Mouse (Mus musculus): ENCODE measurements at regions not wholly inside any gene's neighbourhood (a gene's known extent, or its start where the extent isn't known, plus 50 kb on each side); places are given as distances from the start of the nearest gene placed in this dataset.

DNA sequence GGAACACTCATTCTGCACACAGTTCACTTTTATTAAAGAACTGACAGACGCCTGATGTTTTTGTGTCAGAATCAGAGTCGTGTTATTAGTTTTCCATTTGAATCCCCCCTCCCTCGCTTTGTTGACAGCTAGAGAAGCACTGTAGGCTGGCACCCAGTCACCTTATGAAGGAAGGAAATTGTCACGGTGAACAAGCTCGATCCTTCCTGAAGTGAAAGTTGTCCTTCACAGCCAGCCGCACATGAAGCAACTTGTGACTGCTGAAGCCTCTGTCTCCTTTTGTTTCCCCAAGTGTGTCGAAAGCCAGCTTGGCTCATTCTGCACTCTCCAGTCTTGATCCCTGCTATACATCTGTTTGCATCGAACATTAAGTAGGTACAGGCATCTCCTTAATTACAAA lies 364.6 kb upstream of the Ubash3b start:
- H3K9ac ChIP-seq: no peak overlapping the region
- no peak overlapping the region for H3K4me2 ChIP-seq
- H3K9me3 ChIP-seq: no peaks in the 10 kb centered on the region
- no peak overlapping the region for H3K27ac ChIP-seq
- ATAC-seq (ENCODE audit: insufficient read depth, low FRiP score, low read depth): no peak
- no peaks in the 10 kb centered on the region for H3K27me3 ChIP-seq (replicated peaks)
- H3K36me3 ChIP-seq: no peaks in the 10 kb centered on the region
- WGBS: 56% methylated on average over 8 of the region's 8 CpGs
- H3K4me3 ChIP-seq (replicated peaks): no peak overlapping the region
- peaks cover 12% of the 10 kb centered on the region for H3K4me1 ChIP-seq

DNA sequence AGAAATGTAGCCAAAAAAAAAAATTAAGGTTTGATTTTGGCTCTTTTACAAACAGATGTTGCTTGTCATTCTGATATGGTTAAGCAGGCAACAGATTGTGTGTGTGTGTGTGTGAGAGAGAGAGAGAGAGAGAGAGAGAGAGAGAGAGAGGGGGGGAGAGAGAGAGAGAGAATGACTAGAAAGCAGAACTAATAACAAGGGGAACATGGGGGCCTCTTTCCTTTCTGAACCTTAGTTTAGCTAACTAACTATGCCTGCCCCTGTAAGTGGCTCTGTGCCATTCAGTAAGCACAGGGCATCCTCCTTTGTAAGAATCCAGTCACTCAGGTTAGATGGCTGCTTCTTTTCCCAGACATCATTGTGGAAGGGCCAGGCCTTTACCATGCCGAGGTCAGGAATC lies 364.0 kb upstream of the Ubash3b start:
- ATAC-seq (ENCODE audit: insufficient read depth, low FRiP score, low read depth): no peak
- no peak overlapping the region for H3K4me3 ChIP-seq (replicated peaks)
- peak overlapping the region; percentile 77 for H3K27ac ChIP-seq
- H3K27me3 ChIP-seq (replicated peaks): no peaks in the 10 kb centered on the region
- WGBS: 40% methylated on average over 1 of the region's 1 CpGs
- H3K9me3 ChIP-seq: no peaks in the 10 kb centered on the region
- no peak overlapping the region for H3K9ac ChIP-seq
- H3K36me3 ChIP-seq: no peaks in the 10 kb centered on the region
- H3K4me2 ChIP-seq: no peak overlapping the region
- H3K4me1 ChIP-seq: peaks cover 12% of the 10 kb centered on the region

DNA sequence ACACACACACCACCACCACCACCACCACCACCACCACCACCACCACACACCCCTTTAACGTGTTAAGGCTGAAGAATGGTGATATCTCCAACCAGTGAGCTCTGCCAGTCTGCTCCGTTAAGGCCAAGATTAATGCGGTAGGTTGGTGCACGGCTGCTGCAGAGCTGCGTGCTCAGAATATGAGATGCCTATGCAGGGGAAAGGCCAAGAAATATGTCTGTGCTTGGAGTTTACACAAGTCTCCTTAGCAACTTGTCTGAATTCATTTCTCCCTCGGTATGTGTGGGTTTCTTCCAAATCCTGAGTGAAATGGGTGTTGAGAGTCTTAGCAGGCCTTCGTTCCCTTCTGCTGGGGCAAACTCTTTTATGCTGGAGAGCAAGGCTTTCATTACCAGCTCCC lies 363.1 kb upstream of the Ubash3b start:
- Histone ChIP-seq H3K27me3 (replicated peaks) (no peaks in the 10 kb centered on the region), H3K9me3 (no peaks in the 10 kb centered on the region), H3K27ac (peak overlapping the region; percentile 77), H3K4me2 (no peak overlapping the region), H3K4me1 (peaks cover 12% of the 10 kb centered on the region), H3K9ac (no peak overlapping the region), H3K36me3 (no peaks in the 10 kb centered on the region), H3K4me3 (replicated peaks) (no peak overlapping the region)
- WGBS: 39% methylated on average over 7 of the region's 7 CpGs
- no peak for ATAC-seq (ENCODE audit: insufficient read depth, low FRiP score, low read depth)

DNA sequence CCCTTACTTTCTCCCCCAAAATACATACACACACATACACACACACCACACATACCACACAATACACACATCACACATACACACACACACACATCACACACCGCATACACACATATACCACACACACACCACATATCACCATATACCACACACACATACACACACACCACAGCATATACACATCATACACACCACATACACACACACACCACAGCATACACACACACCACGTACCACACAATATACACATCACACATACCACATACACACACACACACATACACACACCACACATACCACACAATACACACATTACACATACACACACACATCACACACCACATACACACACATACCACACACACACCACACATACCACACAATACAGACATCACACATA lies 362.5 kb upstream of the Ubash3b start:
- Histone ChIP-seq H3K36me3 (no peaks in the 10 kb centered on the region), H3K4me2 (no peak overlapping the region), H3K4me3 (replicated peaks) (no peak overlapping the region), H3K27ac (no peak overlapping the region), H3K9me3 (no peaks in the 10 kb centered on the region), H3K27me3 (replicated peaks) (no peaks in the 10 kb centered on the region), H3K4me1 (peaks cover 12% of the 10 kb centered on the region), H3K9ac (no peak overlapping the region)
- 91% methylated on average over 2 of the region's 2 CpGs for WGBS
- ATAC-seq (ENCODE audit: insufficient read depth, low FRiP score, low read depth): no peak

DNA sequence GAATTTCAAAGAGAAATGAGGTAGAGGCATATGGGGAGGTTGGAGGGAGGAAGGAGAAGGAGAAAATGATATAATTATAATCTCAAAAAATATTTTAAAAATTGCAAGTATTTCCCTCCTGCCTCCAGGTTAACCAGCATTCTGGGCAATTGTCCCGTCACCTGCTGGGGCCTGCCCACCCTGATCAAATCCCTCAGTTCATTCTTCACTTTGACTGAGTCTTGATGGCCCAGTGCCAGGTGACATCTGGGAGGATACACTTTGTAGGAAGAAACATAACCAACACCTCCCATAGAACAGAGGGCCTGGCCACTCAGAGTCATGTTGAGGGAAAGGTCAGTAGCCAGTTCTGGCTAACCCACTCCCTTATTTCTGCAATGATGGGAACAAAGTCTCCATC lies 360.8 kb upstream of the Ubash3b start:
- no peak for ATAC-seq (ENCODE audit: insufficient read depth, low FRiP score, low read depth)
- Histone ChIP-seq H3K27me3 (replicated peaks) (no peaks in the 10 kb centered on the region), H3K4me1 (peaks cover 12% of the 10 kb centered on the region), H3K9ac (no peak overlapping the region), H3K4me3 (replicated peaks) (no peak overlapping the region), H3K9me3 (no peaks in the 10 kb centered on the region), H3K36me3 (no peaks in the 10 kb centered on the region), H3K4me2 (no peak overlapping the region), H3K27ac (no peak overlapping the region)
- WGBS: 58% methylated on average over 1 of the region's 1 CpGs

DNA sequence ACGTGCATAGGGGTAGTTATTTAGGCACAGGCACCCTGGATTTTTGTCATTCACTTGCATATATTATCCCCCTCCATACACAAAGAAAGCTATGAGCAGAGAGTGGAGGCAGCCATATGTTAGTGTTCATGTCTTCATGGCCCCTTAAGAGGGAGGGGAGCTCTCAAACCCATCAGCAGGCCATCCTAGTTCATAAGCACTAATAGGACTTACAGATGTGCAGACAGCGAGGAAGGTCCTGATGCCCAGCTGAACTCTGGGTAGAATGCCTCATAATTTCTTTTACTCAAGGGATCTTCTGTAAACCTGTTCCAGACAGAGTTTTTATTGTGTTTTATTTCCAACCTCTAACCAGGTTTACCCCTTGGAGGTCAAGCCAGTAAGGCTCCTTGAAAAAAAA lies 356.3 kb upstream of the Ubash3b start:
- no peak for ATAC-seq (ENCODE audit: insufficient read depth, low FRiP score, low read depth)
- Histone ChIP-seq H3K4me2 (no peak overlapping the region), H3K36me3 (no peaks in the 10 kb centered on the region), H3K4me1 (no peaks in the 10 kb centered on the region), H3K9me3 (no peaks in the 10 kb centered on the region), H3K9ac (no peak overlapping the region), H3K4me3 (replicated peaks) (no peak overlapping the region), H3K27ac (no peak overlapping the region), H3K27me3 (replicated peaks) (no peaks in the 10 kb centered on the region)
- WGBS: 80% methylated on average over 2 of the region's 2 CpGs

DNA sequence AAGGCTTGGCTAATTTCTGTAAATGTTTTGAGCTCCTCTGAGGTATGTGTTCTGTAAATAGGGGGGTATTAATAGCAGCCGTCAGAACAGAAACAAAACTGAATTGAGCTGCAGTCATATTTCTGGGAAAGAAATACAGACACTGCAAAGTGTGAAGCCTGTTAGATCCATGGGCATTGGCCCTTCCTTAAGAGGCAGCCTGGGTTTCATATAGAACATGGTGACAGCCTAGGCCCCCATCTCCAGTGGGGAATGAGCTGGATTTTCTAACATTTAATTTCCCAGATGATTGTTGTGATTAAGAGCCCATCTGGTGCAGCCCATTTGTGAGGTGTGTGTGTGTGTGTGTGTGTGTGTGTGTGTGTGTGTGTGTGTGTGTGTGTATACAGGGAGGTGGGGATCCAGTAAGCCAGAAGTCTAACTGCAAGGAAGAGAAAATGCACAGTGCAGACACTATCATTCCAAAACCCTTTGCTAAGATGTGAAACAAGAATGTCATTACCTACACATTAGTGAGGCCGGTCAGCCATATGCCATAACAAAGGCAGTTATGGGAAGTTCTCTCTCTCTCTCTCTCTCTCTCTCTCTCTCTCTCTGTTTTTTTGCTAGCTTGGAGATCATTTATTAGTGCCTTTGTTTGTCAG lies 355.7 kb upstream of the Ubash3b start:
- Histone ChIP-seq H3K4me1 (no peaks in the 10 kb centered on the region), H3K27me3 (replicated peaks) (no peaks in the 10 kb centered on the region), H3K36me3 (no peaks in the 10 kb centered on the region), H3K4me3 (replicated peaks) (no peak overlapping the region), H3K9me3 (no peaks in the 10 kb centered on the region), H3K4me2 (no peak overlapping the region), H3K9ac (no peak overlapping the region), H3K27ac (0 out of 2 replicates have a peak overlapping the region, but pooled peaks have one; percentile 11)
- no peak for ATAC-seq (ENCODE audit: insufficient read depth, low FRiP score, low read depth)
- 31% methylated on average over 2 of the region's 2 CpGs for WGBS

DNA sequence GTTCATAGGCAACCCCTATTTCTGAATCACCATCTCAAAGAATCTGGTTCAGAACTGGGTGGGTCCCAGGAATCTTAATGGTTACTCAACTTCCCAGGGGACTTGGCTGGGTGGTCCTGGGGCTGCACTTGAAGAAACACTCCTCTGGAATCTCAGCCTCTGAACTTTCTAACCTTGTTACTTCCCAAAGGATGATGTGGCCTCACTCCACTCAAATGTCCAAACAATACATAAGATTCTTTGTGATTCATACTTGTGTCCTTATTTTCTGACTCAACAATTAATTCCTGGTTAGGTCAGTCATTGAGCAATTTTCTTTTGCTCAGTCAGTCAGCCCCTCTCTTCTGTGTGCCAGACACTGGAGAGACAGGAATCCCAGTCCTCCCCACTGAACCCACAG lies 353.7 kb upstream of the Ubash3b start:
- Histone ChIP-seq H3K36me3 (no peaks in the 10 kb centered on the region), H3K9ac (no peak overlapping the region), H3K27ac (no peak overlapping the region), H3K4me1 (no peaks in the 10 kb centered on the region), H3K27me3 (replicated peaks) (no peaks in the 10 kb centered on the region), H3K9me3 (no peaks in the 10 kb centered on the region), H3K4me3 (replicated peaks) (no peak overlapping the region), H3K4me2 (no peak overlapping the region)
- ATAC-seq (ENCODE audit: insufficient read depth, low FRiP score, low read depth): no peak

DNA sequence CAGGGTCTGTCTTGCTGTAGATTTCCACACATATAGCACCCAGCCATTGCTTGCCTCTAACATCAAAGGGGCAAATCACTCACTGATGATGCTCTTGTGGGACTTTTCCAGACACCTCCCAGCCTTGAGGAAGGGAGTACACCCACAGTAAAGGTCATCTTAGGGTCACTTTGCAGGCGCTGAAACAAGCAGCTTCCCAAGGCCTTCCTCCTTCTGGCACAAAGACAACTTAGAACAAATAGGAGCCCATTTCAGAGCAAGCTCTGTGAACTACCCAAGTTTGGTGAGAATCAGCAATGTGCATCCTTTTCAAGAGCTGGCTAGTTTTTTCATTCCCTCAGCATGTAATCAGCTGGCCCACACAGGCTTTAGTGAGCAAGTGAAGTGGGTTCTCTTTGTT lies 352.2 kb upstream of the Ubash3b start:
- 16% methylated on average over 1 of the region's 1 CpGs for WGBS
- no peaks in the 10 kb centered on the region for H3K9me3 ChIP-seq
- no peak overlapping the region for H3K4me3 ChIP-seq (replicated peaks)
- no peaks in the 10 kb centered on the region for H3K27me3 ChIP-seq (replicated peaks)
- H3K4me2 ChIP-seq: no peak overlapping the region
- no peaks in the 10 kb centered on the region for H3K36me3 ChIP-seq
- no peak overlapping the region for H3K27ac ChIP-seq
- H3K9ac ChIP-seq: no peak overlapping the region
- no peak for ATAC-seq (ENCODE audit: insufficient read depth, low FRiP score, low read depth)
- H3K4me1 ChIP-seq: no peaks in the 10 kb centered on the region

DNA sequence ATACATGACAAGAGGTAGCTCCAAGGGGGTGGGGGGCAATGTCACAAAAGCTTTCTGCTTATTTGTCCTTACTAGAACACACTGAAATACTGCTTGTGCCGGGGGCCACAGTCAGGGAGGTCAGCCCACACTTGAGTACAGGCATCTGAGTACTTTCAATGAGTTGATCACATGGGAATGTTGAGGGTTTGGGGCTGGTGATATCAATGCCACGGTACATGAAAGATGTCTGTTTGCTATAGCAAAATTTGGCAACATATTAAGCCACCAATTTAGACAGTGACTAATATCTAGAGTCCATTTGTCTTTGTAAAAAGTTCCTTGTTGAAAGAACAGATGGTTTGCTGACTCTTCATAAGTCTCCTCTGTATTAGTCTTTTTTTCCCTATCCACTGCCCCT lies 348.1 kb upstream of the Ubash3b start:
- ATAC-seq (ENCODE audit: insufficient read depth, low FRiP score, low read depth): no peak
- no peaks in the 10 kb centered on the region for H3K9me3 ChIP-seq
- H3K9ac ChIP-seq: no peak overlapping the region
- H3K27ac ChIP-seq: no peak overlapping the region
- H3K4me1 ChIP-seq: no peaks in the 10 kb centered on the region
- H3K36me3 ChIP-seq: no peaks in the 10 kb centered on the region
- 71% methylated on average over 2 of the region's 2 CpGs for WGBS
- H3K4me3 ChIP-seq (replicated peaks): no peak overlapping the region
- no peaks in the 10 kb centered on the region for H3K27me3 ChIP-seq (replicated peaks)
- H3K4me2 ChIP-seq: no peak overlapping the region

DNA sequence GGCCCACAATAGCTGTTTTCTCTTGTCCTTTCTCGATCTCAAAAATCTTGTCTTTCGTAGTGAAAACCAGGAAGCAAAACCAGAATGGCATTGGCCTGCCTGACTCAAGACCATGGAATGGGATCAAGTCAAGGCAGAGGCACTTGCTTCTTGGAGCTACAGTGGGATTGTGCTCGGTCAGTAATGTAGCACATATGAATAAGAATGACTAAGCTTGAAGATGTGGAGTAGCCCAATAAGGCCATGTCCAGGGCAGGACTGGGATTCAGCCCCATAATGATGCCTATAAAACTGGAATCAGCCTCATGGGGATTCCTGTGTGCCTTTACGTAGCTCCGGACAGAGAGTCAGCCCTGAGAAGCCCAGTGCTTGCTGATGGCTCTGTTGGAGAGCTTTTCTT lies 347.2 kb upstream of the Ubash3b start:
- Histone ChIP-seq H3K4me2 (no peak overlapping the region), H3K36me3 (no peaks in the 10 kb centered on the region), H3K4me1 (no peaks in the 10 kb centered on the region), H3K9me3 (no peaks in the 10 kb centered on the region), H3K9ac (no peak overlapping the region), H3K27me3 (replicated peaks) (no peaks in the 10 kb centered on the region), H3K4me3 (replicated peaks) (no peak overlapping the region), H3K27ac (no peak overlapping the region)
- ATAC-seq (ENCODE audit: insufficient read depth, low FRiP score, low read depth): no peak
- 95% methylated on average over 5 of the region's 5 CpGs for WGBS

DNA sequence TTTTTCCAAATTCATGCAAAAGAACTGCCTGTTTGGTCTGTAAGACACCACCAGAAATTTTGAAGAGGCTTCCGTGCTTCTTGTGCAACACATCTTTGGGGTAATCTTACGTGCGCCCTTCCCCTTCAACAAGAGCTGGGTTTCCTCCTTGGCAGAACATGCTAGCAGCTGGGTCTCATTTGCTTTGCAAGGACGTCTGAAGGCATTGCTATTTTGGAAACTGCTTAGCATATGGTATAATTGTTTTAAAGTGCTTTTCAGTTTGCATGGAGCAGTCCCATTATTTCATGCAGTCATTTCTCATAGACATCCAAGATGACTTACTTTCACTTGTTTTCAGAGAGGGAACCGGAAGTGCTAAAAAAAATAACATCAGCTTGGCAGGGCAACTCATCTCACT lies 336.8 kb upstream of the Ubash3b start:
- Histone ChIP-seq H3K36me3 (no peaks in the 10 kb centered on the region), H3K4me3 (replicated peaks) (no peak overlapping the region), H3K4me2 (no peak overlapping the region), H3K27ac (no peak overlapping the region), H3K27me3 (replicated peaks) (no peaks in the 10 kb centered on the region), H3K9me3 (no peaks in the 10 kb centered on the region), H3K9ac (no peak overlapping the region), H3K4me1 (no peaks in the 10 kb centered on the region)
- 64% methylated on average over 5 of the region's 5 CpGs for WGBS
- no peak for ATAC-seq (ENCODE audit: insufficient read depth, low FRiP score, low read depth)

DNA sequence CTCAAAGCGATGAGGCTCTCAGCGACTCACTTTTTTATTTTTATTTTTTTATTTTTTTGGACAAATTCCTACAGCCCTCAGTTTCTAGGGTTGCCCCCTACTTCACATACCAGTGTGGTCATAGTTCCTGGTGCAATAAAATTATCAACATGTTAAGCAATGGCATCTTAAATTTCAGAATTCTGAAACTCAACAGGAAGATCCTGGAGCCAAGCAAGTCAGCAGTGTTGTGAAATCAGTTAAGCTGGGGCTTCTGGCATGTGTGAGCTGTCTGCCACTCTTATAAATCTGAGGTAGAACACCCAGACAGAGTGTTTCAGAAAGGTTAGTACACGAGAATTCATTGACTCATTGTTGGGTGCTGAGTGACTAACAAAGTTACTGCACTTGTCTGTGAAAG lies 328.6 kb upstream of the Ubash3b start:
- WGBS: 82% methylated on average over 3 of the region's 3 CpGs
- H3K27me3 ChIP-seq (replicated peaks): no peaks in the 10 kb centered on the region
- ATAC-seq (ENCODE audit: insufficient read depth, low FRiP score, low read depth): no peak

More for the DNA sequence above, 328.6 kb upstream of the Ubash3b start:
- Histone ChIP-seq H3K9me3 (no peaks in the 10 kb centered on the region), H3K4me3 (replicated peaks) (no peak overlapping the region), H3K36me3 (no peaks in the 10 kb centered on the region), H3K4me1 (no peaks in the 10 kb centered on the region), H3K9ac (no peak overlapping the region), H3K4me2 (no peak overlapping the region), H3K27ac (no peak overlapping the region)

All from stomach, embryonic 15.5 days (tissue).